Mouse (Mus musculus) MEL (cell line): ENCODE measurements around the gene Tmem179. TPM values are rescaled to one million over a fixed set of nuclear protein-coding genes. Genes with fewer than 3 reads are reported as not detected.

Experiments
- DNase-seq: peaks from one replicate; pipeline ENCODE4 v3.0.0; 2011; ENCODE audit warnings: low read depth, low spot score
- H3K27ac ChIP-seq: 2 replicates; pipeline ENCODE4 v1.5.1; 2012; ENCODE audit warnings: low read depth, mild to moderate bottlenecking, control low read depth, low read length, moderate library complexity; ENCODE audit not compliant: control insufficient read depth
- H3K27me3 ChIP-seq, 2 experiments: fragments of 150-350 bp in 1 of 2; sonication (generic) in 1 of 2; 2 replicates each; pipeline ENCODE4 v1.6.1; 2012; ENCODE audit warnings: low read length in 2 of 2, mild to moderate bottlenecking in 2 of 2, improper control_type of control experiment in 1 of 2, moderate library complexity in 1 of 2; ENCODE audit not compliant: insufficient read depth in 2 of 2, control insufficient read depth in 1 of 2
- H3K36me3 ChIP-seq, 2 experiments: 2 replicates each; pipeline ENCODE4 v1.6.1; 2012 to 2014; ENCODE audit warnings: low read length in 2 of 2, improper control_type of control experiment in 1 of 2, inconsistent platforms in 1 of 2, mild to moderate bottlenecking in 1 of 2; ENCODE audit not compliant: insufficient read depth in 2 of 2, control insufficient read depth in 1 of 2
- H3K4me1 ChIP-seq, 2 experiments: fragments of 150-350 bp in 1 of 2; sonication (generic) in 1 of 2; 2 replicates each; pipeline ENCODE4 v1.6.1; 2012; ENCODE audit warnings: low read length in 2 of 2, improper control_type of control experiment in 1 of 2, mild to moderate bottlenecking in 1 of 2; ENCODE audit not compliant: insufficient read depth in 2 of 2, control insufficient read depth in 1 of 2
- H3K4me3 ChIP-seq, 2 experiments: fragments of 150-350 bp in 1 of 2; sonication (generic) in 1 of 2; 2 replicates each; pipeline ENCODE4 v1.5.1; 2012; ENCODE audit warnings: low read depth in 2 of 2, low read length in 2 of 2, mild to moderate bottlenecking in 2 of 2, moderate library complexity in 2 of 2, control low read depth in 1 of 2, improper control_type of control experiment in 1 of 2; ENCODE audit not compliant: control insufficient read depth in 1 of 2, insufficient read depth in 1 of 2
- H3K79me2 ChIP-seq: 2 replicates; pipeline ENCODE4 v1.6.1; 2012; ENCODE audit warnings: mild to moderate bottlenecking, low read length, moderate library complexity; ENCODE audit not compliant: control insufficient read depth, poor library complexity, insufficient read depth
- H3K9ac ChIP-seq: 2 replicates; pipeline ENCODE4 v1.6.1; 2012; ENCODE audit warnings: low read depth, mild to moderate bottlenecking, control low read depth, low read length, moderate library complexity; ENCODE audit not compliant: control insufficient read depth, poor library complexity, severe bottlenecking
- H3K9me3 ChIP-seq: fragments of 150-350 bp; sonication (generic); replicated peaks from 2 replicates; pipeline ENCODE4 v1.6.1; 2012; ENCODE audit warnings: mild to moderate bottlenecking, low read length, improper control_type of control experiment, moderate library complexity; ENCODE audit not compliant: insufficient read depth
- CTCF ChIP-seq, 3 experiments: IDR thresholded peaks in 2 of 3; conservative IDR thresholded peaks in 1 of 3; 2 replicates each; pipeline ENCODE4 v1.5.1; 2011 to 2012; ENCODE audit warnings: low read length in 3 of 3, low read depth in 2 of 3, mild to moderate bottlenecking in 2 of 3, improper control_type of control experiment in 1 of 3, inconsistent platforms in 1 of 3, mixed read lengths in 1 of 3, moderate library complexity in 1 of 3; ENCODE audit not compliant: control insufficient read depth in 1 of 3, insufficient read depth in 1 of 3, poor library complexity in 1 of 3, severe bottlenecking in 1 of 3
- EP300 ChIP-seq, 2 experiments: IDR thresholded peaks; 2 replicates each; pipeline ENCODE4 v1.6.1; 2011; ENCODE audit warnings: improper control_type of control experiment in 2 of 2, low read length in 2 of 2, low read depth in 1 of 2, mild to moderate bottlenecking in 1 of 2
- GABPA ChIP-seq: IDR thresholded peaks from 2 replicates; pipeline ENCODE4 v1.6.1; 2012; ENCODE audit warnings: low read depth, mild to moderate bottlenecking, inconsistent platforms, low read length, improper control_type of control experiment, moderate library complexity
- HCFC1 ChIP-seq: IDR thresholded peaks from 2 replicates; pipeline ENCODE4 v1.6.1; 2012; ENCODE audit warnings: low read depth, mild to moderate bottlenecking, inconsistent platforms, low read length, improper control_type of control experiment, moderate library complexity
- MAFK ChIP-seq: IDR thresholded peaks from 2 replicates; pipeline ENCODE4 v1.6.1; 2011; ENCODE audit warnings: low read depth, mild to moderate bottlenecking, low read length, improper control_type of control experiment, borderline replicate concordance
- POLR2A ChIP-seq, 2 experiments: IDR thresholded peaks; 2 replicates each; pipeline ENCODE4 v1.6.1; 2011 to 2012; ENCODE audit warnings: low read length in 2 of 2, mild to moderate bottlenecking in 2 of 2, control low read depth in 1 of 2, improper control_type of control experiment in 1 of 2, low read depth in 1 of 2, moderate library complexity in 1 of 2; ENCODE audit not compliant: control insufficient read depth in 1 of 2, insufficient read depth in 1 of 2, poor library complexity in 1 of 2
- TAL1 ChIP-seq: IDR thresholded peaks from 2 replicates; pipeline ENCODE4 v1.6.1; 2012; ENCODE audit warnings: mild to moderate bottlenecking, inconsistent platforms, low read length, moderate library complexity, mixed read lengths
- TCF12 ChIP-seq: IDR thresholded peaks from 2 replicates; pipeline ENCODE4 v1.6.1; 2014; ENCODE audit warnings: low read depth, mild to moderate bottlenecking, inconsistent platforms, low read length, improper control_type of control experiment, moderate library complexity
- polyA plus RNA-seq, 2 experiments: library from polyadenylated mRNA; stranded (reverse) in 1 of 2; unstranded in 1 of 2; fragments of >175 nt in 1 of 2; fragments of >200 nt in 1 of 2; gene quantifications; 2 replicates each; pipeline versions ENCODE4 v1.2.1 to v1.2.4; 2012; ENCODE audit warnings: low replicate concordance in 2 of 2, low read depth in 1 of 2; ENCODE audit not compliant: insufficient read length in 2 of 2, insufficient read depth in 1 of 2, missing spikeins in 1 of 2
- total RNA-seq: library from RNA; depleted of rRNA; stranded (reverse); fragments of 300-350 nt; gene quantifications from 2 replicates; pipeline ENCODE4 v1.2.3, GENCODE M21; 2012

Tmem179 gene
- total and polyA plus RNA-seq, 3 experiments = 0.08 to 0.10 TPM; not detected in 1

DNA sequence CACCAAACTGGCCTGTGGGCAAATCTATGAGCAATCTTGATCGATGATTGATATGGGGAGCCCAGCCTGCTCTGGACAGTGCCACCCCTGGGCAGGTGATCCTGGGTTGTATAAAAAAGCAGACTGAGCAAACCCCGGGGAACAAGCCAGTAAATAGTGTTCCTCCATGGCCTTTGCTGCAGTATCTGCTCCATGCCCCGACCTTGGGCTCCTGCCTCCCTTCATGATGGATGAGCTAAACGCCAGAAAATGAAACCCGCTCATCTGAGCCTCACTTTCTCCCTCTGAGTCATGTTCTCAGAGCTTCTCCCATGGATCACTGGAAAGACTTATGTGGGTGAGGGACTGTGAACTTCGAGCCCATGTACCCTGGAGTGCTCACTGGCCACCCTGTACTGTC lies 10.3 kb downstream of the Tmem179 start:
- H3K9me3 ChIP-seq = no peaks in the 10 kb centered on the region
- no peak for DNase-seq
- no peak overlapping the region for H3K4me3 ChIP-seq
- H3K4me1 ChIP-seq = no peaks in the 10 kb centered on the region
- H3K9ac ChIP-seq = no peak overlapping the region
- no peaks in the 10 kb centered on the region for H3K79me2 ChIP-seq
- H3K27me3 ChIP-seq = no peaks in the 10 kb centered on the region
- H3K36me3 ChIP-seq = no peaks in the 10 kb centered on the region
- TF ChIP-seq TAL1 (no peak), HCFC1 (no peak)
- H3K27ac ChIP-seq = no peak overlapping the region

DNA sequence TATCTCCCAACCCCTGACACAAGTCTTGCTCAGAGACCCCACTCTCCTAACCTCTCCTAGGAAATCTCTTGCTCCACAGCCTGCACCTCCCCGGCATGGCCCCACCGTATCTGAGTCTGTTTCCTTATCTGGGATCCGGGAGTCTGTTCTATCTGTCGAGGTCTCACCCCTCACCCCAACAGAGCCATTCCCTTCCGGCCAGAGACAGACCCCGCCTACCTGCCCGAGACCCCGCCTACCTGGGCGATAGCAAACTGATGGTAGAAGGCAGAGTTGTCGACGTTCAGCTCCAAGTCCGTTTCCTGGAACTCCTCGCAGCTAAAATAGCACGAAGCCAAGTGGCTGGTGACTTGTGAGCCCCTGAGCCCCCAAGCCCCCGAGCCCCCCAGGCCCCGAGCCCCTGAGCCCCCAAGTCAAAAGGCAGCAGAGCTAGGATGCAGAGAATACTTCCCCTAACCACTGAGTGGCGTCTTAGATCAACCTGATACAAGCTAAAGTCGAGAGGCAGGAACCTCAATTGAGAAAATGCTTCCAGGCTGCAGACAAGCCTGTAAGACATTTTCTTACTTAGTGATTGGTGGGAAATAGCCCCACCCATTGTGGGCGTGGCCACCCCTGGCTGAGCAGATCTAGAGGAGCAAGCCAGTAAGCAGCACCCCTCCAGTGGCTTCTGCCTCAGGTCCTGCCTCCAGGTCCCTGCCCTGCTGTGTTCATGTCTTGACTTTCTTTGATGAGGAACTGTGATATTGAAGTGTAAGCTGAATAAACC lies 13.4 kb downstream of the Tmem179 start:
- no peaks in the 10 kb centered on the region for H3K36me3 ChIP-seq
- TF ChIP-seq MAFK = no peak
- peak; percentile 41; the same call in 1 of the 2 replicates for TF ChIP-seq TCF12
- peak; percentile 18 to 40; a peak in 2 of 4 replicates for TF ChIP-seq EP300 (IDR thresholded peaks at IDR 0.05; ENCODE audit: low read depth in 1 of 2, low read length in 2 of 2)
- H3K4me3 ChIP-seq = 0 out of 4 replicates have a peak overlapping the region, but pooled peaks of 1 of the 2 experiments have one; percentile 2

DNA sequence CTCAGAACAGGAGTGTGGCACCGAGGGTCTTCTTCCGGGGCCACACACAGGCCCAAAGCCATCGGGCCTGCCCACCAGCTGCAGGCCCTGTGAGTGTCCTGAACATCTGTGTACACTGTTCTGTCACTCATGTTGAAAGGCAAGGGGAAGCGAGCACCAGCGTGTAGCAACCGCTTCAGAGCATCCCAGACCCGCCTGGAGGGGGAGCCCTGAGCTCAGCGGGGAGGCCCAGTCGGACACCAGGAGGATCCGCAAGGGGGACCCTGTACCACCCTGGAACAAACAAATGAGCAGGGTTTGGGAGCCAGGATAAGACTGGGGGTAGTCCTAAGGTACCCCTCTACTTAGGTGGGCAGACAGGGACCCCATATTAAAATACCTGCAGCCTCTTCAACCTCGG lies 17.9 kb downstream of the Tmem179 start:
- H3K27ac ChIP-seq = no peak overlapping the region
- H3K4me3 ChIP-seq = no peak overlapping the region
- no peaks in the 10 kb centered on the region for H3K4me1 ChIP-seq
- TF ChIP-seq GABPA (no peak), POLR2A (IDR thresholded peaks at IDR 0.05; ENCODE audit: control insufficient read depth in 1 of 2, insufficient read depth in 1 of 2, low read depth in 1 of 2, low read length in 2 of 2, poor library complexity in 1 of 2) (no peak), CTCF (IDR thresholded peaks at IDR 0.05 in 2 of 3, conservative IDR thresholded peaks at IDR 0.05 in 1 of 3; ENCODE audit: control insufficient read depth in 1 of 3, insufficient read depth in 1 of 3, low read depth in 2 of 3, low read length in 3 of 3, poor library complexity in 1 of 3, severe bottlenecking in 1 of 3) (peak in 2 of 3 experiments; percentile 8 to 50; a peak in 3 of 6 replicates)
- no peak overlapping the region for H3K9ac ChIP-seq
- H3K9me3 ChIP-seq = no peaks in the 10 kb centered on the region
- no peaks in the 10 kb centered on the region for H3K36me3 ChIP-seq
- H3K79me2 ChIP-seq = no peaks in the 10 kb centered on the region
- H3K27me3 ChIP-seq = no peaks in the 10 kb centered on the region
- no peak for DNase-seq

More for the DNA sequence above, 13.4 kb downstream of the Tmem179 start:
- H3K27ac ChIP-seq = no peak overlapping the region
- DNase-seq = peak; percentile 67
- H3K27me3 ChIP-seq = no peaks in the 10 kb centered on the region
- H3K9me3 ChIP-seq = no peaks in the 10 kb centered on the region
- no peaks in the 10 kb centered on the region for H3K4me1 ChIP-seq
- no peak overlapping the region for H3K9ac ChIP-seq
- no peaks in the 10 kb centered on the region for H3K79me2 ChIP-seq
